Mouse (Mus musculus) thymus, adult 2 months (tissue): ENCODE measurements around the gene Jarid2.

Source experiments
- CTCF ChIP-seq: fragments of 200-500 bp; IDR thresholded peaks from 2 replicates; pipeline ENCODE4 v1.5.1; 2012; ENCODE audit warnings: mild to moderate bottlenecking, control low read depth, low read length, moderate library complexity, borderline replicate concordance; ENCODE audit not compliant: control insufficient read depth, poor library complexity, insufficient read depth; ENCODE audit errors: extremely low read depth
- POLR2A ChIP-seq: fragments of 200-500 bp; IDR thresholded peaks from 2 replicates; pipeline ENCODE4 v1.6.1; 2012; ENCODE audit warnings: mild to moderate bottlenecking, low read length, control low read depth, moderate library complexity; ENCODE audit not compliant: control insufficient read depth, poor library complexity, insufficient read depth; ENCODE audit errors: extremely low read depth

DNA sequence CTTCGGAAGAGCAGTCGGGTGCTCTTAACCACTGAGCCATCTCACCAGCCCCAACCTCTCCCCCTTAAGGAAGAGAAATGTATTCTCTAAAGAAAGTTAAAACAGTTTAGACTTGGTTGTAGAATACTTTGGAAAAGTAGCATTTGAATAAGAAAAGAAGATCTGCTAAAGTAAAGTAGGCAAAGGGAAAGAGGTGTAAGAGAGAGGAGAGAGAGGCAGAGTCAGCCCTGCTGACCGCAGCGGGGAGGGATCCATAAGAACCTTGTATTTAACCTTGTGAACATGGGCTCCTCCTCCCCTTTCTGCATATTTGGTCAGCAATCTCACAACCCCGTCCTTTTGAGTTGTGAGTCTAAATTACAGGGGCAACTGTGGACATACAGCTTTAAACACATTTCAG is 83.1 kb downstream of the Jarid2 start:
- TF ChIP-seq POLR2A (no peak), CTCF (no peak)
